Mouse (Mus musculus) ES-CJ7 (cell line): ENCODE data around the gene Slc22a16.

Experiments used
- DNase-seq: peaks from one replicate; pipeline ENCODE4 v3.0.0; 2011; ENCODE audit warnings: low read depth, low spot score

The Slc22a16 gene

GRCm38 (mm10) chr10:40604706-40605394 lies 34.7 kb downstream of the Slc22a16 start:
- DNase-seq = peak; percentile 9

DNA sequence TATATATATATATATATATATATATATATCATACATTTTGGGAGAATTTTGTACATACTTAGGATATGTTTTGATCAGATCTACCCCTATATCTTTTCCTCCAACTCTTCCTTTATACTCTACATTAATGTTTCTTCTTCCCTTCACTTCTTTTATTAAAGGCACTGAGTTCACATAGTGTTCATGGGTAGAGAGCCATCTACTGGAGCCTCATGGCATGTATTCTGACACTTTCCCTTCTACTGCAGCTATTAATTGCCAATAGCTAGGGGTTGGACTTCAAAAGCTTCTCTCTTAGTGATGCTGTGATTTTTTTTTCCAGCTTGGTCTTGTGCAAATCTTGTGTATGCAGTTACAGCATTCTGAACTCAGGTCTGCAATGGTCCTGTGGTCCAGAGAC lies 47.8 kb downstream of the Slc22a16 start:
- no peak for DNase-seq

- no peak for DNase-seq
Measured at GRCm38 (mm10) chr10:40619760-40620159, 49.6 kb downstream of the Slc22a16 start.

- no peak for DNase-seq
Measured at GRCm38 (mm10) chr10:40629140-40629539, 59.0 kb downstream of the Slc22a16 start.

DNA sequence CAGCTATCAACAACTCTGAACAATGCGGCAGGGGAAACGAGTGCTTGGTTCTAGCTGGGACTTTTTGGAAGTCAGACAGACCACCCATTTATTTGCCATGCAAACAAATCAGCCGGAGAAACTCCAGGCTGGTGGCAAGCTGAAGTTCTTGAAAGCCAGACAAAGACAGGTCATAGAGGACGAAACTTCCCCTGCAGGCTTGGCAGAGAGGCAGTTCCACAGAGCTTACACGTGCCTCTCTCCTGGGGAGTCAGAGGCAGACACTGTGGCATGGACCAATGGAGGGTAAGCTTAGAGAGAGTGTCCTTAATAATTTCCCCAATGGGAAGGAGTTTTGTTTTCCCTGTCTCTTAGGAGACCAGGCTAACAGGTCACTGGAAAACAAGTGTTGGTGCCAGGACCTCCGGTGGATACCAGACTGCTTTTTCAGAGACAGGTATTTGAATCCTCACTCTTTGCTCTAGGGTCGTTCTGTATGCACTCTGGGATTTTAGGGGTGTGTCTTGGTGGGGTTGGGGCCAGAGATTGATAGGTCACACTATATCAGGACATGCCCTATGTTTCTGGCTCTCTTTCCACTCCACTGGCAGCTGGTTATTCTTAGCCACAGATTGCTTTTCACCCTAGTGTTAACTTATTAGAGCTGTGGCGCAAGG lies 59.6 kb downstream of the Slc22a16 start, which contains the start of gene Ddo:
Ddo (plus strand) TSS at position 356 of the 656 bp plus-strand sequence.
- no peak for DNase-seq

- DNase-seq = no peak
Measured at GRCm38 (mm10) chr10:40630457-40630856, 60.3 kb downstream of the Slc22a16 start.

DNA sequence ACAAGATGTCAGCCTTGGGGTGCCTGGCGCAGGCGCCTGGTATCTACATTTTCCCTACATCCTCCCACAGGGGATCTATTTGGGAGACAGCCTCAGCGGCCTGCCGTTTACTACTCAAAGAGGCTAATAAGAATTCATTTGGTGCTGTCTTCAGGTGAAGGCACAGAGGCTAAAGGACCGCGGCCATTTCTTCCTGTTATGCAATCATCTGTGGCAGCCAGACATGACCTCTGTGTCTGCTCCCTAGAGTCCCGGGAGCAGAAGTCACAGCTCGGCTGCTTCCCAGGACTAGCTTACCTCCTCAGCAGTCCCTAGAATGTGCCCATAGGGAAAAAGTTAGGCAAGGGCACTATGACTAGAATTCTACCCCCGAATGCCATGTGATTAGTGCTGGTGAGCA lies 60.8 kb downstream of the Slc22a16 start:
- DNase-seq = no peak

- no peak for DNase-seq
Measured at GRCm38 (mm10) chr10:40632087-40632486, 62.0 kb downstream of the Slc22a16 start.

DNA sequence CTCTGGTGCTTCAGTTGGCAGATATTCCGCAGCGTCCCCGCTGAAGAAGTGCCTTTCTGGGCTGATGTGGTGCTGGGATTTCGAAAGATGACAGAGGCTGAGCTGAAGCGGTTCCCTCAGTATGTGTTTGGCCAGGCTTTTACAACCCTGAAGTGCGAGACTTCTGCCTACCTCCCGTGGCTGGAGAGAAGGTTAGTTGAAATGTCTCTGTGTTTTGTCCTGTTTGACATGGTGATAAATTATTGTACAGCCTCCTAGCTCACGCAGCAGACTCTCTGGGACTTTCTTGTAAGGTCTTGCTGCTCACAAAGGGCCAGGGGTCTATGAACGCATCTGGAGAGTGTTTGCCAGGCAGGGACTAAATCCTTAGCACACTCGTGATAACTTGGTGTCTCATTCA lies 67.2 kb downstream of the Slc22a16 start:
- no peak for DNase-seq

- no peak for DNase-seq
Measured at GRCm38 (mm10) chr10:40638276-40638675, 68.1 kb downstream of the Slc22a16 start.

DNA sequence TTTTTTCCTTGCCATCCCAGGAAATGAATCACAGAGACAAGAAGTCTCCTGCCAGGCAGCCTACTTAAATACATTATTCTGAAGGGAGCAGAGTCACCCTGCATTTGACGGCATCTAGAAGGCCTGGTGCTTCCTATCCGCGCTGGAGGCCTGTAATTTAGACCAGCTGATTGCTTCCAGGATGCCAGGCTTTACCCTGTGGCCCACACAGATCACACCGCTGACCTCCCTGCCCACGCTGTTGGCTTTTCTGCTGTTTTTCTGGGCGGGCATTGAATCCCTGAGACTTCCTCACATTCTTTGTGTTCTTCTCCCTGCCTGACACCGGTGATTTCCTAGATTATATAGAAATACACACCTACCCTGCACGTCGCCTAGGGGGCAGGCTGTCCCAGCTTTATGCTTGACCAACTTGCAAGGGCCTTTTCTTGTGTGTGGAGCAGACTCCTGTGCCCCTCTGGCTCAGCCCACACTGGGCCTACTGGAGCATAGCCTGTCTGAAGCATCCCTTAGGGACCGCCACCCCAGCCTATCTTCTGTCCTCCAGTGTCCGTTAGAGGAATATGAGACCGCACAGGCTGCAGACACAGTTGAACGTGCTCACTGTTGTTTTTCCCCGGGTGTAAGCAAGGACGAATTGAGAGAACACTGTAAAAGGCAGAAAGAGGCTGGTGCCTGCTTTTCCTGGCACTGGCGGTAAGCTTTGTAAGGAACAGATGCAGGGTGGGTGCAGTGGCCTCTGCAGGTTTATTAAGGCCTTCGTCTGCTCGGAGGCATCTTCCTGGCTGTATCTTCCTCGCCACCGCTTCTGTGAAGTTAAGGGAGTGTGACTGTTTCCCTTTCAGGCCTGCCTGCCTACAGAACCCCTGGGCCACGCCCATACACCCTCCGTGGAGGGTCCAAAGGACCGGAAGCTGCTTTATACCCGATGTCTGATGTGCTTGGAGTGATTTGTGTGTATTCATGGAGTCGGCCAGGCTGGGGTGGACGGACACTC lies 69.0 kb downstream of the Slc22a16 start:
- peak; percentile 16 for DNase-seq

DNA sequence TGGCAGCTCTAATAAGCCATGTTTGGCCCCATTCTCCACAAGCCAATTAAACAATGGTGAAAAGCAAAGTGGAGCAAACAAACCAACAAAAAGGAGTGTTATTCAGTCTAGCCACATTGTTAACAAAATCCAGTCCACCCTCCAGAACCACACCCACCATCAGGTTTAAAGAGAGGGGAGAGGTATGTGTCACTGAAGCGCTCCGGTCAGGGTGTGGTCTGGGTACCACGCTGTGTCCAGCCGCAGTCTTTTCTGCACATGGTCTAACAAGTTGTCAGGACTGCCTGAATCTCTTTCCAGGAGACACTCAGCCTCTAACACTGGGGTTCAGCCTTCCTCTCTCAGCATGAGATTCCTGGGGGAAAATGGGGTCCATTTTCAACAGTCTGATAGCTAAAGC lies 70.3 kb downstream of the Slc22a16 start:
- DNase-seq = peak; percentile 51

- no peak for DNase-seq
Measured at GRCm38 (mm10) chr10:40641901-40642300, 71.8 kb downstream of the Slc22a16 start.

DNA sequence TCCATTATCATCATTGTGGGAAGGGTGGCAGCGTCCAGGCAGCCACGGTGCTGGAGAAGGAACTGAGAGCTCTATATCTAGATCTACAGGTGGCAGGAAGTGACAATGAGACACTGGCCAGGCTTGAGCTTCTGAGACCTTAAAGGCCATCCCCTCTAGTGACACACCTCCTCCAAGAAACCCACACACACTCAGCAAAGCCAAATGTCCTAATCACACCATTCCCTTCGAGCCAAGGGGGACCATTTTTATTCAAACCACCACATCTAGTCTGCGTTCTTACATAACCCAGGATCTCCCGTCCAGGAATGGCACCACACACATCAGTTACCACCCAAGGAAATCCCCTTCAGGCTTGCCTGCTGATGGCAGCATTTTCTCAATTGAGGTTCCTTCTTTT lies 73.0 kb downstream of the Slc22a16 start:
- no peak for DNase-seq

DNA sequence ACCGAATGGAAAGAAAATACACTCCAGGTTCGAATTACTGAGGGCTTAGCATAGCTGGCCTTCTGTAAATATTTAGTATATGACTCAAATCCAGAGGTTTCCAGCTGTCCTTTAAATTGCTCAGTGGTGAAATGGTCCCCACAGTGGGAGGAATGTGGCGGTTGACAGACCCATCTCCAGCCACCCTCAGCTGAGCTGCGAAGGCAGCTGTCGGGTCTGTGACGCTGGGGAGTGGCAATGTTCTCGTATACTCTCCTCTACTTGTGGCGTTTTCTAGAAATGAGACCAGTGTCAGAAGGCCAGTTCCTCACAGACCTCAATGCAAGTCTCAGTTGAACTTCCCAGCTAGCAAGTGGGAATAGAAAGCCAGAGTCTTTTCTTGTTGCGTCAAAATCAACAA lies 74.3 kb downstream of the Slc22a16 start:
- no peak for DNase-seq

DNA sequence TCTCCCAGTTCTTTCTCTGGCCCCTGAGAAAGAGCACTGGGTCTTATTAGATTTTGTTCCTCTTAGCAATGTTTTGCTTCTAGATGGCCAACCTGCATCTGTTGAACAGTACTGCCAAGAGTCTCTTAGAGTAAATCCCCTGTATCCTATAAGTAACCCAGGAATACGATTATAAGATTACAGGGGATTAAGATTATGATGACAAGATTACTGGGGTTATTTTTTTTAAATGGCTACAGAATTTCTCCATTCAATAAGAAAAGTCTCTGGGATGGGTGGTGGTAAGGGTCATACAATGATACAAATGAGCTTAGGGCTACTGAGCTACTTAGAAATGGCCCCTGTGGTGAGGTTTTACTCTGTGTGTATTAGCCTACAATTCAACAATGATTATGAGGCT lies 75.2 kb downstream of the Slc22a16 start:
- DNase-seq = no peak

DNA sequence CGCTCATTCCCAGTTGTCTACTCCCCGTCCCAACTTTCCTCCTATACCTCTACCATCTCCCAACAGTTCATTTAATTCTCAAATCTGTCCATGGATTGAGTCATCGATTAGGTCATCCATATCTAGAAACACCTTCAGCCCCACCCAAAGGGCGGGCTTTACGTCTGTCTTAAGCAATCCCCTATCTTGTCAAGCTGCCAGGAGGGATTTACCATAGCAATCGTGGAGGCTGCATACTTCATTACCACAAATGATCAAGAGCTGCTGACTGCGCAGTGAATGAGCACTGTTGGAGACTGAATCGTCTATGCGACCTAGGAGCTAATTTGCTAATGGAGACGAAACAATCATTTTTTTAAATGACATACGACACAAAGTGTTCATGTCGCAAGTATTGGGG lies 78.6 kb downstream of the Slc22a16 start:
- DNase-seq = no peak

GRCm38 (mm10) chr10:40649634-40650033 lies 79.5 kb downstream of the Slc22a16 start:
- peak; percentile 21 for DNase-seq

GRCm38 (mm10) chr10:40651676-40652075 lies 81.5 kb downstream of the Slc22a16 start:
- no peak for DNase-seq
